Mouse (Mus musculus) forebrain, embryonic 11.5 days (tissue): ENCODE data around the gene Tmc7. TPM values are rescaled to one million over a fixed set of nuclear protein-coding genes. Genes with fewer than 3 reads are reported as not detected.
A peak's percentile ranks its signal among the peaks of the same experiment; 100 is the strongest.

Experiments used
- ATAC-seq: fragments of 200-750 bp; cut with Nextera tagmentation; replicated peaks from 2 replicates; pipeline ENCODE4 v1.8.0; 2017; ENCODE audit warnings: moderate TSS enrichment; ENCODE audit not compliant: low FRiP score
- DNase-seq: peaks from one replicate; pipeline ENCODE4 v3.0.0-alpha.2; 2017; ENCODE audit warnings: low spot score
- H3K27ac ChIP-seq: fragments of 300-500 bp; sonication (generic); 2 replicates; pipeline ENCODE4 v1.5.1; 2014; ENCODE audit warnings: low read depth, low read length
- H3K27me3 ChIP-seq: fragments of 300-500 bp; sonication (generic); 2 replicates; pipeline ENCODE4 v1.6.1; 2014; ENCODE audit warnings: mild to moderate bottlenecking, low read length, mixed read lengths; ENCODE audit not compliant: control insufficient read depth, insufficient read depth
- H3K36me3 ChIP-seq: fragments of 300-500 bp; sonication (generic); 2 replicates; pipeline ENCODE4 v1.6.1; 2014; ENCODE audit warnings: mild to moderate bottlenecking, low read length, moderate library complexity, mixed read lengths; ENCODE audit not compliant: control insufficient read depth, insufficient read depth
- H3K4me1 ChIP-seq: fragments of 300-500 bp; sonication (generic); replicated peaks from 2 replicates; pipeline ENCODE4 v1.6.1; 2014; ENCODE audit warnings: low read length, mixed read lengths; ENCODE audit not compliant: control insufficient read depth, insufficient read depth
- H3K4me2 ChIP-seq: fragments of 300-500 bp; sonication (generic); 2 replicates; pipeline ENCODE4 v1.6.1; 2014; ENCODE audit warnings: low read depth, mild to moderate bottlenecking, low read length, moderate library complexity, mixed read lengths; ENCODE audit not compliant: severe bottlenecking
- H3K4me3 ChIP-seq: fragments of 300-500 bp; sonication (generic); 2 replicates; pipeline ENCODE4 v1.5.1; 2014; ENCODE audit warnings: low read depth, low read length
- H3K9ac ChIP-seq: fragments of 300-500 bp; sonication (generic); 2 replicates; pipeline ENCODE4 v1.6.1; 2014; ENCODE audit warnings: low read length
- H3K9me3 ChIP-seq: fragments of 300-500 bp; sonication (generic); 2 replicates; pipeline ENCODE4 v1.6.1; 2016; ENCODE audit warnings: low read length, mixed read lengths; ENCODE audit not compliant: control insufficient read depth
- WGBS: fragments of 180-500 bp; shearing (Covaris S2); extraction: QIAGEN DNeasy Blood & Tissue Kit; methylation state at CpG from one replicate; pipeline ENCODE4 v1.1.7; 2014; 5-methylcytosine and 5-hydroxymethylcytosine counted together
- polyA plus RNA-seq: library from polyadenylated mRNA; unstranded; fragments of >200 nt; fragmentation: Nextera tagmentation; extraction: Ambion mirVana; gene quantifications from 2 replicates; pipeline ENCODE4 v1.2.1, GENCODE M21; 2014

The Tmc7 gene
- polyA plus RNA-seq, 1 experiment from 2014 or later = 13.1 TPM

- peak overlapping the region; percentile 46 for H3K4me2 ChIP-seq
- ATAC-seq = no peak
- H3K9ac ChIP-seq = peak overlapping the region; percentile 48
- peaks cover 6% of the 10 kb centered on the region; the same call in 1 of the 2 replicates for H3K27me3 ChIP-seq
- H3K4me3 ChIP-seq = no peak overlapping the region
- H3K27ac ChIP-seq = peak overlapping the region; percentile 94
- no peak for DNase-seq
- no peaks in the 10 kb centered on the region for H3K9me3 ChIP-seq
- 26% methylated on average over 10 of the region's 10 CpGs for whole genome bisulfite sequencing
- H3K4me1 ChIP-seq = peaks cover 16% of the 10 kb centered on the region
- no peaks in the 10 kb centered on the region for H3K36me3 ChIP-seq
Observed at GRCm38 (mm10) chr7:118594611-118595010, 10.1 kb upstream of the Tmc7 start.

DNA sequence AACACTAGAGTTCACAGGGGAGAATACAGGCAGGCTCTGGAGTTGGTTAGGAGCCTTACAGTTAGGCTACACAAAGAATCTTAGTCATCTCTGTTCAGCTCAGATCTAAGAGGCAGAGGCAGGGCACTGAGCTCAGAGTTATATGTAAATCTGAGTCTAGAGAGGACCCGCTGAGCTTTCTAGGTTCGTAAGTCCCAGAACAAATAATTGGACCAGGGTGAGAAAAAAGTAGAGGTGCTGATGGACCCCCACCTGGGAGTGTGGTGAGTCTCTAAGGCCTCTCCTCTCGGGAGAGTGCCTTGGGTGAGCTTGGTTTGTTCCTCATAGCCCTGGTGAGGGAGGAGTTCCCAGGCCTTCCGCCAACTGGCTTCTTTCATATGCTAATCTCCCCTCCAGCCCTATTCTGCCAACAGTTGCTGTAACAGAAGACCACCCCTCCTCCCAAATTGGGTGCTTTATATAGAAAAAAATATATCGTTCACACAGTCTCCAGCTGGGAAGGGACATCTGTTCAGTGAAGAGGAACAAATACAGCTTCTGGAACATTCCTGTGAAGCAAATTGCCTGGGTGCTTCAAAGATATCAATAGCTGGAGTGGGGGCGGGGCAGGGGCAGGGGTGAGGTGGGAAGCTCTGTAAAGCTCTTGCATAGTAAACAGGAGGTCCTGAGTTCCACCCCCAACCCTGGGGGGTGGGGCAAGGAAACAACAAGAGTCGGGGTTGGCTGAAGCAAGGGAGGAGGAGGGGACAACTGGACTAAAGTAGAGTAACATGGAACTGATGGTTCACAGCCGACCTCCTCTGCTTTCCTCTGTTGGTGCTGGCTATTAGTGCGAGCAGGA lies 9.3 kb upstream of the Tmc7 start:
- WGBS = 3% methylated on average over 9 of the region's 9 CpGs
- H3K4me2 ChIP-seq = peak overlapping the region; percentile 46
- H3K27me3 ChIP-seq = peaks cover 6% of the 10 kb centered on the region; the same call in 1 of the 2 replicates
- H3K9ac ChIP-seq = peak overlapping the region; percentile 48
- DNase-seq = peak; percentile 96
- H3K9me3 ChIP-seq = no peaks in the 10 kb centered on the region
- H3K27ac ChIP-seq = peak overlapping the region; percentile 94
- peaks cover 16% of the 10 kb centered on the region for H3K4me1 ChIP-seq
- no peaks in the 10 kb centered on the region for H3K36me3 ChIP-seq
- peak; percentile 92 for ATAC-seq
- H3K4me3 ChIP-seq = no peak overlapping the region

- ATAC-seq (no peak), DNase-seq (no peak)
- Histone ChIP-seq H3K36me3 (no peaks in the 10 kb centered on the region), H3K4me2 (no peak overlapping the region), H3K27me3 (peaks cover 2% of the 10 kb centered on the region; the same call in 1 of the 2 replicates), H3K4me3 (no peak overlapping the region), H3K9me3 (no peaks in the 10 kb centered on the region; the same call in 1 of the 2 replicates), H3K9ac (no peak overlapping the region), H3K4me1 (peaks cover 14% of the 10 kb centered on the region), H3K27ac (peak overlapping the region; percentile 94; the same call in 1 of the 2 replicates)
- 44% methylated on average over 6 of the region's 6 CpGs for WGBS
Observed at GRCm38 (mm10) chr7:118592146-118592545, 7.6 kb upstream of the Tmc7 start.

- Histone ChIP-seq H3K4me3 (no peak overlapping the region), H3K27ac (no peak overlapping the region), H3K9ac (no peak overlapping the region), H3K36me3 (no peaks in the 10 kb centered on the region), H3K9me3 (no peaks in the 10 kb centered on the region; the same call in 1 of the 2 replicates), H3K27me3 (no peaks in the 10 kb centered on the region), H3K4me2 (no peak overlapping the region), H3K4me1 (peaks cover 14% of the 10 kb centered on the region)
- no peak for ATAC-seq
- WGBS = 85% methylated on average over 5 of the region's 5 CpGs
- no peak for DNase-seq
Observed at GRCm38 (mm10) chr7:118590726-118591305, 6.3 kb upstream of the Tmc7 start.

GRCm38 (mm10) chr7:118585856-118586255 lies 1.3 kb upstream of the Tmc7 start:
- H3K9ac ChIP-seq = no peak overlapping the region
- H3K4me1 ChIP-seq = peaks cover 6% of the 10 kb centered on the region; the same call in 1 of the 2 replicates
- no peak overlapping the region for H3K27ac ChIP-seq
- ATAC-seq (no peak), DNase-seq (no peak)
- H3K27me3 ChIP-seq = no peaks in the 10 kb centered on the region
- H3K4me3 ChIP-seq = no peak overlapping the region
- no peak overlapping the region for H3K4me2 ChIP-seq
- H3K9me3 ChIP-seq = no peaks in the 10 kb centered on the region; the same call in 1 of the 2 replicates
- no peaks in the 10 kb centered on the region for H3K36me3 ChIP-seq
- 83% methylated on average over 6 of the region's 6 CpGs for WGBS

DNA sequence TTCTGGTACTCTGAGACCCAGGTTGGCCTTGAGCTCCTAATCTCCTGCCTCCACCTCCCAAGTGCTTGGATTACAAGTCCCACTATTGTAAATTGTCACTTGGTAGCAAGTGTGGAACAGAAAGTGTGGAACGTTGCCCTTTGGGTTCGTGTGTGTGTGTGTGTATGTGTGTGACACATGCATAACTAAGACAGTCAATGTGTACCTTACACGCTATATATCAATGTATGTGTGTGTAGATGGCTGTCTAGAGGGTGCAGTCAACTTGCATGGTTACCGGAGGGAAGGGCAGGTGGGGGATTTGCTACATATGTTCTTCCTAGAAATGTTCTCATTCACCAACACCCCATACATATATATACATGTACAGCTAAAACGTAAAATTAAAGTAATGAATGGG lies 390 bp upstream of the Tmc7 start:
- ATAC-seq (no peak), DNase-seq (no peak)
- Histone ChIP-seq H3K4me2 (peak overlapping the region; percentile 72; the same call in 1 of the 2 replicates), H3K27ac (no peak overlapping the region), H3K9me3 (no peaks in the 10 kb centered on the region; the same call in 1 of the 2 replicates), H3K4me3 (peak overlapping the region; percentile 66), H3K36me3 (no peaks in the 10 kb centered on the region), H3K4me1 (peaks cover 6% of the 10 kb centered on the region; the same call in 1 of the 2 replicates), H3K9ac (peak overlapping the region; percentile 87; the same call in 1 of the 2 replicates), H3K27me3 (no peaks in the 10 kb centered on the region)
- 68% methylated on average over 5 of the region's 5 CpGs for WGBS

DNA sequence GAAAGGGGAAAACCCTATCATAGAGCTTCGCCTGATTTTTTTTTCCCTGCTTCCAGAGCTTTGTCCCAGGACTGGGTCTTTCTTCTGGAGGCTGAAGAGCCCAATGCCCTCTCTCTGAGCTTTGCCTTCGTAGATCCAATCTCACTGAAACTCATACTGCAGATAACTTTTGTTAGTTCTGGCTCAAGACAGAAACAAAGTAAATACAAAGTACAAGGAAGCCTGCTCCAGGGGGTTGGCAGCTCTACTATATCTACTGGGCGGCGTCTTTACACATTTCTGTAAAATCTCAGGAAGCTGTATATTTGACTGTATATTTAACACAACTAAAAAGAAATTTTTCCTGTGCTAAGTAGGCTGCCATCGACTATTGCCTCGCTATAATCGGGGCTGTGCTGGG lies 715 bp downstream of the Tmc7 start:
- peak overlapping the region; percentile 66 for H3K4me3 ChIP-seq
- H3K9me3 ChIP-seq = no peaks in the 10 kb centered on the region; the same call in 1 of the 2 replicates
- no peaks in the 10 kb centered on the region for H3K27me3 ChIP-seq
- DNase-seq (no peak), ATAC-seq (no peak)
- peak overlapping the region; percentile 72 for H3K4me2 ChIP-seq
- H3K9ac ChIP-seq = peak overlapping the region; percentile 87
- H3K27ac ChIP-seq = no peak overlapping the region
- H3K36me3 ChIP-seq = no peaks in the 10 kb centered on the region
- WGBS = 20% methylated on average over 7 of the region's 7 CpGs
- H3K4me1 ChIP-seq = peaks cover 6% of the 10 kb centered on the region; the same call in 1 of the 2 replicates

- peaks cover 6% of the 10 kb centered on the region; the same call in 1 of the 2 replicates for H3K4me1 ChIP-seq
- H3K9me3 ChIP-seq = no peaks in the 10 kb centered on the region; the same call in 1 of the 2 replicates
- ATAC-seq (no peak), DNase-seq (no peak)
- no peaks in the 10 kb centered on the region for H3K36me3 ChIP-seq
- no peak overlapping the region for H3K27ac ChIP-seq
- H3K9ac ChIP-seq = no peak overlapping the region
- no peaks in the 10 kb centered on the region for H3K27me3 ChIP-seq
- H3K4me2 ChIP-seq = no peak overlapping the region
- no peak overlapping the region for H3K4me3 ChIP-seq
- 68% methylated on average over 2 of the region's 2 CpGs for WGBS
Observed at GRCm38 (mm10) chr7:118579938-118580337, 4.6 kb downstream of the Tmc7 start.
